Mouse (Mus musculus) gastrocnemius, postnatal 14 days (tissue): ENCODE data around the gene Olfr26. TPM values are rescaled to one million over a fixed set of nuclear protein-coding genes. Genes with fewer than 3 reads are reported as not detected.
"Not testable (repeated sequence)": the region's sequence is repeated elsewhere in the genome, so short reads cannot be mapped to it uniquely, and the experiment has no call there.

ENCODE experiments used
- DNase-seq: peaks from one replicate; pipeline ENCODE4 v3.0.0; 2021; ENCODE audit warnings: mixed read lengths
- intact Hi-C: fragments of 180-260 bp; cut with DNase I; formaldehyde crosslinking; loops from one replicate; pipeline ENCODE4 v1.15.1; 2025; ENCODE audit warnings: low total_unique reads
- long read RNA-seq, 2 experiments: library from polyadenylated mRNA; stranded (forward); transcript quantifications; one replicate each; pipeline ENCODE4 v2.0.0; 2021
- total RNA-seq, 2 experiments: library from RNA; stranded (reverse); gene quantifications; 2 replicates each; pipeline ENCODE4 v1.2.3; 2021

The Olfr26 gene
- not detected for total RNA-seq
- long read RNA-seq, experiment 1, result 0 reads
- long read RNA-seq, experiment 2, result 0 reads

- DNase-seq, result no peak
- intact Hi-C loops, result no loop called here
These were observed at the start of gene Olfr26 for GRCm38 (mm10) chr9:38854760-38855159. TSS of gene Olfr26 (plus strand) at chr9:38855060.

GRCm38 (mm10) chr9:38805696-38806095, 49.2 kb upstream of the Olfr26 start:
- DNase-seq, result no peak
- intact Hi-C loops, result no loop called here

GRCm38 (mm10) chr9:38814314-38814713, 40.5 kb upstream of the Olfr26 start, which contains the start of gene Olfr922:
TSS of gene Olfr922 (plus strand) at chr9:38814614.
- intact Hi-C loops, result no loop called here
- no peak for DNase-seq

- no peak for DNase-seq
- intact Hi-C loops, result no loop called here
These were observed 39.3 kb upstream of the Olfr26 start for GRCm38 (mm10) chr9:38815458-38815986.

GRCm38 (mm10) chr9:38826245-38826644, 28.6 kb upstream of the Olfr26 start, which contains the start of gene Olfr923:
TSS of gene Olfr923 (plus strand) at chr9:38826545.
- no peak for DNase-seq
- intact Hi-C loops, result no loop called here

- no peak for DNase-seq
- intact Hi-C loops, result no loop called here
These were observed 21.8 kb upstream of the Olfr26 start for GRCm38 (mm10) chr9:38833027-38833426.

GRCm38 (mm10) chr9:38844149-38844548, 10.7 kb upstream of the Olfr26 start, which contains the start of gene Olfr924:
TSS of gene Olfr924 (plus strand) at chr9:38844449.
- intact Hi-C loops, result no loop called here
- DNase-seq, result no peak

- DNase-seq, intact Hi-C loops: not testable (repeated sequence)
These were observed 20.0 kb downstream of the Olfr26 start for GRCm38 (mm10) chr9:38874880-38875279.

- no peak for DNase-seq
- intact Hi-C loops, result no loop called here
These were observed 22.0 kb downstream of the Olfr26 start, which contains the start of gene Olfr926 for GRCm38 (mm10) chr9:38876826-38877225. TSS of gene Olfr926 (plus strand) at chr9:38877126.

Other genes starting within 250 kb of the Olfr26 start
- gene Olfr914, start 250.0 kb upstream of the Olfr26 start, total RNA-seq, result not detected
- not detected for gene Olfr916, start 195.2 kb upstream of the Olfr26 start, total RNA-seq
- not detected for gene Olfr917, start 189.2 kb upstream of the Olfr26 start, total RNA-seq
- not detected for gene Olfr918, start 180.5 kb upstream of the Olfr26 start, total RNA-seq
- not detected for gene Olfr919, start 151.4 kb upstream of the Olfr26 start, total RNA-seq
- 10 to 100 TPM; 16.3 to 17.0 TPM for gene Vwa5a, start 136.8 kb upstream of the Olfr26 start, total RNA-seq
- gene Olfr920, start 102.8 kb upstream of the Olfr26 start, total RNA-seq, result under 1 TPM; 0.04 to 0.06 TPM
- not detected for gene Olfr921, start 82.0 kb upstream of the Olfr26 start, total RNA-seq
- not detected for gene Olfr922, start 40.4 kb upstream of the Olfr26 start, total RNA-seq
- gene Olfr923, start 28.5 kb upstream of the Olfr26 start, total RNA-seq, result not detected
- gene Olfr924, start 10.6 kb upstream of the Olfr26 start, total RNA-seq, result not detected
- not detected for gene Olfr926, start 22.1 kb downstream of the Olfr26 start, total RNA-seq
- not detected for gene Olfr930, start 74.7 kb downstream of the Olfr26 start, total RNA-seq
- not detected for gene Olfr933, start 117.3 kb downstream of the Olfr26 start, total RNA-seq
- not detected for gene Olfr934, start 133.3 kb downstream of the Olfr26 start, total RNA-seq
- gene Olfr935, start 144.6 kb downstream of the Olfr26 start, total RNA-seq, result not detected
- gene Olfr146, start 168.3 kb downstream of the Olfr26 start, total RNA-seq, result not detected
- gene Olfr937, start 209.9 kb downstream of the Olfr26 start, total RNA-seq, result not detected
- gene Olfr938, start 223.8 kb downstream of the Olfr26 start, total RNA-seq, result not detected